Mouse (Mus musculus) embryonic facial prominence, embryonic 10.5 days (tissue): ENCODE data around the gene Olfr1031. TPM values are rescaled to one million over a fixed set of nuclear protein-coding genes. Genes with fewer than 3 reads are reported as not detected.
"Not testable (repeated sequence)": the region's sequence is repeated elsewhere in the genome, so short reads cannot be mapped to it uniquely, and the experiment has no call there.

Experiments used
- DNase-seq: peaks from one replicate; pipeline ENCODE4 v3.0.0-alpha.2; 2017; ENCODE audit warnings: low spot score
- H3K27ac ChIP-seq: fragments of 300-500 bp; sonication (generic); replicated peaks from 2 replicates; pipeline ENCODE4 v1.5.1; 2016; ENCODE audit warnings: mild to moderate bottlenecking
- H3K27me3 ChIP-seq: fragments of 300-500 bp; sonication (generic); replicated peaks from 2 replicates; pipeline ENCODE4 v1.6.1; 2016; ENCODE audit warnings: low read depth, mild to moderate bottlenecking; ENCODE audit not compliant: poor library complexity, severe bottlenecking
- H3K36me3 ChIP-seq: fragments of 300-500 bp; sonication (generic); replicated peaks from 2 replicates; pipeline ENCODE4 v1.6.1; 2016; ENCODE audit warnings: mild to moderate bottlenecking, moderate library complexity
- H3K4me1 ChIP-seq: fragments of 300-500 bp; sonication (generic); 2 replicates; pipeline ENCODE4 v1.6.1; 2016
- H3K4me3 ChIP-seq: fragments of 300-500 bp; sonication (generic); 2 replicates; pipeline ENCODE4 v1.5.1; 2016; ENCODE audit warnings: mild to moderate bottlenecking, moderate library complexity
- H3K9me3 ChIP-seq: fragments of 300-500 bp; sonication (generic); 2 replicates; pipeline ENCODE4 v1.6.1; 2016; ENCODE audit warnings: mild to moderate bottlenecking
- WGBS: fragments of 180-500 bp; shearing (Covaris S2); methylation state at CpG from one replicate; pipeline ENCODE4 v1.1.7; 2016; 5-methylcytosine and 5-hydroxymethylcytosine counted together
- polyA plus RNA-seq: library from polyadenylated mRNA; unstranded; fragments of >200 nt; fragmentation: Nextera tagmentation; extraction: Ambion mirVana; gene quantifications from 2 replicates; pipeline ENCODE4 v1.2.1, GENCODE M21; 2016

Olfr1031 gene
- polyA plus RNA-seq = not detected in 2 replicates

DNA sequence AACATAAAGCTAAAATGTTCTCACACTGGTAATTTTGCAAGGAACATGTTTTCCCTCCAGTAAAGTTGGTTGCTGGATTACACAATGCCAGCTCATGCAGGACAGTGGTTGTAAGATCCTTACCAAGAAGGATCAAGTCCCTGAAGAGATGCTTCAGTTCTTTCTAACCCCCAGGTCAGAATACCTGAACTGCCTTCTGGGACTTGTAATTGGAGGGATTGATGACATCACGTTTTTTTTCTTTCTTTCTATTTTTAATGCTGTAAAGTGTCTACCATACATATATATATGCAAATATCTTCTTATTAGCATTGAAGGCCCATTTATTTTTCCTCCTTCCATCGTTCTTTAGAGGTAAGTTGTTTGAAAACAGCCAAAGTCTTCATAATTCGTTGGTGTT, at the start of gene Olfr1031:
Olfr1031 (plus strand) TSS at position 301 of the 400 bp plus-strand sequence.
- Histone ChIP-seq H3K4me1 (no peaks in the 10 kb centered on the region), H3K27ac (no peak within 1 kb of the TSS), H3K36me3 (no peaks in the 10 kb centered on the region), H3K27me3 (no peaks in the 10 kb centered on the region), H3K4me3 (no peak within 1 kb of the TSS), H3K9me3 (no peaks in the 10 kb centered on the region)
- WGBS = 70% methylated on average over 3 of the region's 3 CpGs
- no peak for DNase-seq

DNA sequence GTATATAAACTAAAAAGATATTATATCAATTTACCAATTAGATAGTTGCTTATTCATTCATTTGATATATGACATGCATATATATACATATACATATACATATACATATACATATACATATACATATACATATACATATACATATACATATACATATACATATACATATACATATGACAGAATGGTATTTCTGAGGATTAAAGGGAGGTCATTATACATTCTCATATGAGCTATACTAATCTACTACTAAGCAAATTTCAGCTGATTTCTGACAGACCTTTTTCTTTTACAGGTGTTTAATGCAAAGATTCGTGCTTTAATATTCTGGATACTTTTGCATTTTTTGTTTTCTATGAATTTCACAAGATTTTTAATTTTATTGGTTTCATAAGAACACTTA, 40.0 kb upstream of the Olfr1031 start, which contains the start of gene Olfr1028:
Olfr1028 (plus strand) TSS at position 301 of the 400 bp plus-strand sequence.
- WGBS = 78% methylated on average over 1 of the region's 1 CpGs
- no peaks in the 10 kb centered on the region for H3K27me3 ChIP-seq
- no peaks in the 10 kb centered on the region for H3K36me3 ChIP-seq
- no peaks in the 10 kb centered on the region for H3K4me1 ChIP-seq
- no peak within 1 kb of the TSS for H3K4me3 ChIP-seq
- H3K27ac ChIP-seq = no peak within 1 kb of the TSS
- no peaks in the 10 kb centered on the region for H3K9me3 ChIP-seq
- no peak for DNase-seq

DNA sequence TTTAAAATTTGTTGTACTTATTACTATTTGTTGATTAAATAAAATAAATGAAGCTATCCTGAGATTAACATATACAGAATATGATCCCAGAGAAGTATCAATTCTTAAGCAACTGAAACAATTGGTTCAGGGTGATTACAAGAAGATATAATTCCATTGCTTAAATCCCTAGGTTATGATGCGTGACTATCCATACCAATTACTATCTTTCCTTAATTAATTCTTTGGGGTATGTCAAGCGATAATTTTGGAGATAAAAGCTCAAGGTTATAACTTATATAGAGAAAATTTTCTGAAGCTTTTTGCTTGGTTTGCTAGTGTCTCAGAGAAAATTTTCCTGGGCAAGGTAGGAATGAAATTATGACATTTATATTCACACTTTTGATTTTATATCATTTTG, 16.5 kb upstream of the Olfr1031 start, which contains the start of gene Olfr1029:
Olfr1029 (plus strand) TSS at position 301 of the 400 bp plus-strand sequence.
- no peak for DNase-seq
- Histone ChIP-seq H3K27ac (no peak within 1 kb of the TSS), H3K4me3 (no peak within 1 kb of the TSS), H3K4me1 (no peaks in the 10 kb centered on the region), H3K36me3 (no peaks in the 10 kb centered on the region), H3K9me3 (no peaks in the 10 kb centered on the region), H3K27me3 (no peaks in the 10 kb centered on the region)
- 92% methylated on average over 2 of the region's 2 CpGs for WGBS

DNA sequence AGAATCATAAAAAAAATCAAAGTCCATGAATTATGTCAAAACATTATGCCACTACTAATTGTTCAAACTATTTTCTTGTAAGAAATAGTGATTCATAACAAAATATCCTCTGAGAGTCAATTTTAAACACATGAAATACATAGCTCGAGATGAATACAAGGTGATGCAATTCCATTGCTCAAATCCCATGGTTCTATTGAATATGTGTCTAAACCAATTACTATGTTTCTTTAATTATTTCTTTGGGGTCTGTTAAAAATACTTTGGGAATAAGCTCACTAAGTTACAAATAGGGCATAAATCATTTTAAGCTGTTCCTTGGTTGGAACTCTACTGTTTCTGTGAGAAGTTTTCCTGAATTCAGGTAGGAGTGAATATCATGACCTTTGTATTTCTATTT, 11.1 kb upstream of the Olfr1031 start, which contains the start of gene Olfr1030:
Olfr1030 (plus strand) TSS at position 301 of the 400 bp plus-strand sequence.
- no peaks in the 10 kb centered on the region for H3K36me3 ChIP-seq
- H3K27ac ChIP-seq = no peak within 1 kb of the TSS
- H3K4me1 ChIP-seq = no peaks in the 10 kb centered on the region
- no peaks in the 10 kb centered on the region for H3K27me3 ChIP-seq
- H3K4me3 ChIP-seq = no peak within 1 kb of the TSS
- 82% methylated on average over 1 of the region's 1 CpGs for WGBS
- H3K9me3 ChIP-seq = no peaks in the 10 kb centered on the region
- no peak for DNase-seq

DNA sequence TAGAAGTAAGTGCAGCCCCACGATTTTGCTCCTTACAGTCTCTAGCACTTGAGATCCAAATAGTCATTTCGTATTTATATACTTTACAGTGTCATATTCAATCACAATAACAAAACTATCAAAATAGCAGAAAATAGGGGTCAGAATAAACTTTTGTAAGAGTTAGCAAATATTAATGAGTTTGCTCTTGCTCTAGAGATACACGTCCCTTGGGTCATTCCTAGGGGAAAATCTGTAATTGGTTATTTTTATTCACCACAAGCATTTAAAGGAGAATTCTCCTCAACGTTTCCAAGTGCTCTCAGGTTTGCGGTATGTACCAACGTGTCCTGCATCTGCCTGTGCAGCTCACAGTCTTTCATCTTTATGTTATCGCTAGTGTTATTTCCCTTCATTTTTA, 15.1 kb downstream of the Olfr1031 start, which contains the start of gene Olfr1032:
Olfr1032 (plus strand) TSS at position 301 of the 400 bp plus-strand sequence.
- 88% methylated on average over 7 of the region's 7 CpGs for WGBS
- DNase-seq = no peak
- Histone ChIP-seq H3K36me3 (no peaks in the 10 kb centered on the region), H3K27me3 (no peaks in the 10 kb centered on the region), H3K4me3 (no peak within 1 kb of the TSS), H3K27ac (no peak within 1 kb of the TSS), H3K9me3 (no peaks in the 10 kb centered on the region), H3K4me1 (no peaks in the 10 kb centered on the region)

DNA sequence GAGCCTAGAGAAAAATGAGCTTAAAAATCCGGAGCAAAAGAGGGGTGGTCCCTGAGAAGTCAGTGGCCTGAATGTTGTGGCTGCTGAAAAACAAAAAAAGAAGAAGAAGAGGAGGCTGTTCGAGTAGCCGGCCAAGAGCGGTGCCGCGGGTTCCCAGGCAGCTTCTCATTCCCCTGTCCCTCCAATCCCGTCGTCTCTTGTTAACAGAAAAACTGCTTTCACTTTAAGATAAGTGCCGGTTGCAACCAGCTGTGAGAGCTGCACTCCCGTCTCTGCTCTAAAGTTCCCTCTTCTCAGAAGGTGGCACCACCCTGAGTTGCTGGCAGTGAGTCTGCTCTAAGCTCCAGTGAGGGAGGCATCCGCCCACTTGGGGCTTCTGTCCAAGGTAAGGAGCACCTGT, 30.3 kb downstream of the Olfr1031 start, which contains the start of gene Olfr1033:
Olfr1033 (plus strand) TSS at position 228 of the 400 bp plus-strand sequence.
- H3K9me3 ChIP-seq, H3K4me1 ChIP-seq, H3K27ac ChIP-seq, H3K27me3 ChIP-seq, H3K36me3 ChIP-seq: not testable (repeated sequence)
- peak; percentile 24 for DNase-seq
- H3K4me3 ChIP-seq = peak within 1 kb of the TSS; percentile 48
- 8% methylated on average over 11 of the region's 11 CpGs for WGBS

DNA sequence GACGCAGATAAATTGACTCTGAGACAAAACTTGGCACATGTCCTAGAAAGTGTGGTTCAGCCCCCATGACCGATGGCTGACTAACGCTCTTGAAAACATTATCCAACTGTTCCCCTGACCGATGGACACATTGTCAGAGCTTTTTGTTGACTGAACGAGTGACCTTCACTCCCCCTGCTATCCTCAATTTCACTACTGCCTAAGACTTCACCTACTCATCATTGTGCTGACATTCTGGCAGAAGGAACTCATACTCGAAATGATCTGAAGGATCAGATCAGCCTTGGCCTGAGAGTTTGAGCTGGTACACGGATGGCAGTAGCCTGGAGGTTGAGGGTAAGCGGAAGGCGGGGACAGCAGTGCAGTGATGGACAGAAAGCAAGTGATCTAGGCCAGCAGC, 31.4 kb downstream of the Olfr1031 start:
- not testable (repeated sequence) for H3K36me3 ChIP-seq, H3K4me3 ChIP-seq, DNase-seq, H3K27me3 ChIP-seq, H3K9me3 ChIP-seq, H3K27ac ChIP-seq, H3K4me1 ChIP-seq
- whole genome bisulfite sequencing = 77% methylated on average over 8 of the region's 9 CpGs

Other genes starting within 250 kb of the Olfr1031 start
- not detected in 2 replicates for gene Olfr1012, start 227.5 kb upstream of the Olfr1031 start, polyA plus RNA-seq
- gene Olfr1013, start 223.2 kb upstream of the Olfr1031 start, polyA plus RNA-seq = not detected in 2 replicates
- not detected in 2 replicates for gene Olfr1014, start 217.6 kb upstream of the Olfr1031 start, polyA plus RNA-seq
- not detected in 2 replicates for gene Olfr1015, start 208.3 kb upstream of the Olfr1031 start, polyA plus RNA-seq
- not detected in 2 replicates for gene Olfr1016, start 187.8 kb upstream of the Olfr1031 start, polyA plus RNA-seq
- not detected in 2 replicates for gene Olfr1018, start 171.8 kb upstream of the Olfr1031 start, polyA plus RNA-seq
- gene Olfr1019, start 144.8 kb upstream of the Olfr1031 start, polyA plus RNA-seq = not detected in 2 replicates
- not detected in 2 replicates for gene Olfr1020, start 143.3 kb upstream of the Olfr1031 start, polyA plus RNA-seq
- not detected in 2 replicates for gene Olfr1022, start 121.7 kb upstream of the Olfr1031 start, polyA plus RNA-seq
- gene Olfr1023, start 104.7 kb upstream of the Olfr1031 start, polyA plus RNA-seq = not detected in 2 replicates
- not detected in 2 replicates for gene Olfr1024, start 85.3 kb upstream of the Olfr1031 start, polyA plus RNA-seq
- gene Olfr1025-ps1, start 75.1 kb upstream of the Olfr1031 start, polyA plus RNA-seq = not detected in 2 replicates
- not detected in 2 replicates for gene Olfr1026, start 68.7 kb upstream of the Olfr1031 start, polyA plus RNA-seq
- gene Olfr1028, start 39.9 kb upstream of the Olfr1031 start, polyA plus RNA-seq = not detected in 2 replicates
- gene Olfr1029, start 16.4 kb upstream of the Olfr1031 start, polyA plus RNA-seq = not detected in 2 replicates
- gene Olfr1030, start 11.0 kb upstream of the Olfr1031 start, polyA plus RNA-seq = not detected in 2 replicates
- gene Olfr1032, start 15.2 kb downstream of the Olfr1031 start, polyA plus RNA-seq = not detected in 2 replicates
- not detected in 2 replicates for gene Olfr1033, start 30.3 kb downstream of the Olfr1031 start, polyA plus RNA-seq
- gene Olfr1034, start 55.6 kb downstream of the Olfr1031 start, polyA plus RNA-seq = not detected in 2 replicates
- not detected in 2 replicates for gene Olfr1036, start 83.7 kb downstream of the Olfr1031 start, polyA plus RNA-seq
- not detected in 2 replicates for gene Olfr1037, start 97.1 kb downstream of the Olfr1031 start, polyA plus RNA-seq
- gene Olfr1039, start 145.6 kb downstream of the Olfr1031 start, polyA plus RNA-seq = not detected in 2 replicates
- gene Olfr1040, start 156.4 kb downstream of the Olfr1031 start, polyA plus RNA-seq = not detected in 2 replicates
- gene Olfr1042, start 171.5 kb downstream of the Olfr1031 start, polyA plus RNA-seq = not detected in 2 replicates
- gene Olfr1043, start 177.2 kb downstream of the Olfr1031 start, polyA plus RNA-seq = not detected in 2 replicates
- gene Olfr1044, start 187.5 kb downstream of the Olfr1031 start, polyA plus RNA-seq = not detected in 2 replicates
- gene Olfr52, start 195.4 kb downstream of the Olfr1031 start, polyA plus RNA-seq = not detected in 2 replicates
- gene Olfr1045, start 212.7 kb downstream of the Olfr1031 start, polyA plus RNA-seq = not detected in 2 replicates
- not detected in 2 replicates for gene Olfr1046, start 229.0 kb downstream of the Olfr1031 start, polyA plus RNA-seq
- not detected in 2 replicates for gene Olfr1047, start 241.1 kb downstream of the Olfr1031 start, polyA plus RNA-seq
- gene Olfr1048, start 250.0 kb downstream of the Olfr1031 start, polyA plus RNA-seq = not detected in 2 replicates